Mouse (Mus musculus): ENCODE measurements around the gene Bpifb2. TPM values are rescaled to one million over a fixed set of nuclear protein-coding genes. Genes with fewer than 3 reads are reported as not detected.
A peak's percentile ranks its signal among the peaks of the same experiment; 100 is the strongest.

Gene Bpifb2
- polyA plus RNA-seq, 1 experiment from 2014 or later = not detected

- H3K4me1 ChIP-seq (ENCODE audit: control insufficient read depth, insufficient read depth, low read length) = no peaks in the 10 kb centered on the region
- no peak overlapping the region for H3K4me2 ChIP-seq (ENCODE audit: low read depth, low read length)
- no peak overlapping the region for H3K9ac ChIP-seq (ENCODE audit: low read depth, low read length)
- DNase-seq (ENCODE audit: low spot score) (no peak), ATAC-seq (ENCODE audit: low read depth) (no peak)
- H3K4me3 ChIP-seq (ENCODE audit: low read depth, low read length) = no peak overlapping the region
- H3K36me3 ChIP-seq (ENCODE audit: control insufficient read depth, insufficient read depth, low read length) = no peaks in the 10 kb centered on the region
- no peaks in the 10 kb centered on the region for H3K9me3 ChIP-seq (ENCODE audit: control insufficient read depth, low read length)
- 86% methylated on average over 6 of the region's 6 CpGs for WGBS
- no peaks in the 10 kb centered on the region for H3K27me3 ChIP-seq (replicated peaks; ENCODE audit: control insufficient read depth, insufficient read depth, low read length)
- no peak overlapping the region for H3K27ac ChIP-seq (replicated peaks; ENCODE audit: low read depth, low read length)
These were observed 27.9 kb downstream of the Bpifb2 start for GRCm38 (mm10) chr2:153902726-153903125.

- Histone ChIP-seq H3K27me3 (replicated peaks; ENCODE audit: control insufficient read depth, insufficient read depth, low read length) (no peaks in the 10 kb centered on the region), H3K9ac (ENCODE audit: low read depth, low read length) (no peak overlapping the region), H3K4me1 (ENCODE audit: control insufficient read depth, insufficient read depth, low read length) (no peaks in the 10 kb centered on the region), H3K4me2 (ENCODE audit: low read depth, low read length) (no peak overlapping the region), H3K9me3 (ENCODE audit: control insufficient read depth, low read length) (no peaks in the 10 kb centered on the region), H3K36me3 (ENCODE audit: control insufficient read depth, insufficient read depth, low read length) (no peaks in the 10 kb centered on the region), H3K4me3 (ENCODE audit: low read depth, low read length) (no peak overlapping the region), H3K27ac (replicated peaks; ENCODE audit: low read depth, low read length) (no peak overlapping the region)
- 93% methylated on average over 4 of the region's 4 CpGs for WGBS
- no peak for DNase-seq (ENCODE audit: low spot score)
- no peak for ATAC-seq (ENCODE audit: low read depth)
These were observed 31.8 kb downstream of the Bpifb2 start for GRCm38 (mm10) chr2:153906626-153907025.

GRCm38 (mm10) chr2:153914151-153914550, 39.3 kb downstream of the Bpifb2 start:
- DNase-seq (ENCODE audit: low spot score) (peak; percentile 11), ATAC-seq (ENCODE audit: low read depth) (0 out of 2 replicates have a peak, but pooled peaks have one; percentile 33)
- Histone ChIP-seq H3K4me1 (ENCODE audit: control insufficient read depth, insufficient read depth, low read length) (no peaks in the 10 kb centered on the region), H3K27ac (replicated peaks; ENCODE audit: low read depth, low read length) (no peak overlapping the region), H3K36me3 (ENCODE audit: control insufficient read depth, insufficient read depth, low read length) (no peaks in the 10 kb centered on the region), H3K9ac (ENCODE audit: low read depth, low read length) (no peak overlapping the region), H3K27me3 (replicated peaks; ENCODE audit: control insufficient read depth, insufficient read depth, low read length) (no peaks in the 10 kb centered on the region), H3K4me2 (ENCODE audit: low read depth, low read length) (no peak overlapping the region), H3K9me3 (ENCODE audit: control insufficient read depth, low read length) (no peaks in the 10 kb centered on the region), H3K4me3 (ENCODE audit: low read depth, low read length) (no peak overlapping the region)
- 55% methylated on average over 5 of the region's 5 CpGs for WGBS

GRCm38 (mm10) chr2:153917930-153918329, 43.1 kb downstream of the Bpifb2 start, which contains the start of gene Bpifb3:
Gene Bpifb3, plus strand, starts transcription at chr2:153918230.
- no peak within 1 kb of the TSS for H3K4me2 ChIP-seq (ENCODE audit: low read depth, low read length)
- H3K27ac ChIP-seq (replicated peaks; ENCODE audit: low read depth, low read length) = no peak within 1 kb of the TSS
- ATAC-seq (ENCODE audit: low read depth) = no peak
- no peak for DNase-seq (ENCODE audit: low spot score)
- no peak within 1 kb of the TSS for H3K4me3 ChIP-seq (ENCODE audit: low read depth, low read length)
- 43% methylated on average over 7 of the region's 8 CpGs for WGBS
- H3K4me1 ChIP-seq (ENCODE audit: control insufficient read depth, insufficient read depth, low read length) = no peaks in the 10 kb centered on the region
- no peaks in the 10 kb centered on the region for H3K9me3 ChIP-seq (ENCODE audit: control insufficient read depth, low read length)
- no peaks in the 10 kb centered on the region for H3K27me3 ChIP-seq (replicated peaks; ENCODE audit: control insufficient read depth, insufficient read depth, low read length)
- no peak within 1 kb of the TSS for H3K9ac ChIP-seq (ENCODE audit: low read depth, low read length)
- no peaks in the 10 kb centered on the region for H3K36me3 ChIP-seq (ENCODE audit: control insufficient read depth, insufficient read depth, low read length)

- no peaks in the 10 kb centered on the region for H3K36me3 ChIP-seq (ENCODE audit: control insufficient read depth, insufficient read depth, low read length)
- no peak overlapping the region for H3K4me2 ChIP-seq (ENCODE audit: low read depth, low read length)
- no peak overlapping the region for H3K9ac ChIP-seq (ENCODE audit: low read depth, low read length)
- no peaks in the 10 kb centered on the region for H3K4me1 ChIP-seq (ENCODE audit: control insufficient read depth, insufficient read depth, low read length)
- no peaks in the 10 kb centered on the region for H3K27me3 ChIP-seq (replicated peaks; ENCODE audit: control insufficient read depth, insufficient read depth, low read length)
- H3K9me3 ChIP-seq (ENCODE audit: control insufficient read depth, low read length) = no peaks in the 10 kb centered on the region
- WGBS = 87% methylated on average over 6 of the region's 6 CpGs
- no peak overlapping the region for H3K27ac ChIP-seq (replicated peaks; ENCODE audit: low read depth, low read length)
- no peak overlapping the region for H3K4me3 ChIP-seq (ENCODE audit: low read depth, low read length)
- no peak for DNase-seq (ENCODE audit: low spot score)
- ATAC-seq (ENCODE audit: low read depth) = no peak
These were observed 46.4 kb downstream of the Bpifb2 start for GRCm38 (mm10) chr2:153921246-153921645.

- H3K27ac ChIP-seq (replicated peaks; ENCODE audit: low read depth, low read length) = no peak overlapping the region
- no peak overlapping the region for H3K4me3 ChIP-seq (ENCODE audit: low read depth, low read length)
- H3K4me1 ChIP-seq (ENCODE audit: control insufficient read depth, insufficient read depth, low read length) = no peaks in the 10 kb centered on the region
- no peaks in the 10 kb centered on the region for H3K36me3 ChIP-seq (ENCODE audit: control insufficient read depth, insufficient read depth, low read length)
- WGBS = 47% methylated on average over 3 of the region's 3 CpGs
- H3K9me3 ChIP-seq (ENCODE audit: control insufficient read depth, low read length) = no peaks in the 10 kb centered on the region
- H3K4me2 ChIP-seq (ENCODE audit: low read depth, low read length) = no peak overlapping the region
- DNase-seq (ENCODE audit: low spot score) = peak; percentile 10
- H3K9ac ChIP-seq (ENCODE audit: low read depth, low read length) = no peak overlapping the region
- H3K27me3 ChIP-seq (replicated peaks; ENCODE audit: control insufficient read depth, insufficient read depth, low read length) = no peaks in the 10 kb centered on the region
- no peak for ATAC-seq (ENCODE audit: low read depth)
These were observed 55.1 kb downstream of the Bpifb2 start for GRCm38 (mm10) chr2:153929871-153930413.

- H3K9me3 ChIP-seq (ENCODE audit: control insufficient read depth, low read length) = no peaks in the 10 kb centered on the region
- H3K4me1 ChIP-seq (ENCODE audit: control insufficient read depth, insufficient read depth, low read length) = no peaks in the 10 kb centered on the region
- no peak for ATAC-seq (ENCODE audit: low read depth)
- H3K4me3 ChIP-seq (ENCODE audit: low read depth, low read length) = no peak overlapping the region
- H3K4me2 ChIP-seq (ENCODE audit: low read depth, low read length) = no peak overlapping the region
- no peak for DNase-seq (ENCODE audit: low spot score)
- no peaks in the 10 kb centered on the region for H3K27me3 ChIP-seq (replicated peaks; ENCODE audit: control insufficient read depth, insufficient read depth, low read length)
- WGBS = 82% methylated on average over 6 of the region's 6 CpGs
- no peak overlapping the region for H3K9ac ChIP-seq (ENCODE audit: low read depth, low read length)
- H3K36me3 ChIP-seq (ENCODE audit: control insufficient read depth, insufficient read depth, low read length) = no peaks in the 10 kb centered on the region
- no peak overlapping the region for H3K27ac ChIP-seq (replicated peaks; ENCODE audit: low read depth, low read length)
These were observed 56.3 kb downstream of the Bpifb2 start for GRCm38 (mm10) chr2:153931125-153931524.

- H3K27me3 ChIP-seq (replicated peaks; ENCODE audit: control insufficient read depth, insufficient read depth, low read length) = no peaks in the 10 kb centered on the region
- no peaks in the 10 kb centered on the region for H3K9me3 ChIP-seq (ENCODE audit: control insufficient read depth, low read length)
- no peaks in the 10 kb centered on the region for H3K4me1 ChIP-seq (ENCODE audit: control insufficient read depth, insufficient read depth, low read length)
- no peak overlapping the region for H3K27ac ChIP-seq (replicated peaks; ENCODE audit: low read depth, low read length)
- H3K4me2 ChIP-seq (ENCODE audit: low read depth, low read length) = no peak overlapping the region
- WGBS = 61% methylated on average over 6 of the region's 6 CpGs
- H3K9ac ChIP-seq (ENCODE audit: low read depth, low read length) = no peak overlapping the region
- ATAC-seq (ENCODE audit: low read depth) (no peak), DNase-seq (ENCODE audit: low spot score) (no peak)
- H3K4me3 ChIP-seq (ENCODE audit: low read depth, low read length) = no peak overlapping the region
- H3K36me3 ChIP-seq (ENCODE audit: control insufficient read depth, insufficient read depth, low read length) = no peaks in the 10 kb centered on the region
These were observed 58.5 kb downstream of the Bpifb2 start for GRCm38 (mm10) chr2:153933311-153933710.

- Histone ChIP-seq H3K4me2 (ENCODE audit: low read depth, low read length) (no peak overlapping the region), H3K27ac (replicated peaks; ENCODE audit: low read depth, low read length) (no peak overlapping the region), H3K36me3 (ENCODE audit: control insufficient read depth, insufficient read depth, low read length) (no peaks in the 10 kb centered on the region), H3K9me3 (ENCODE audit: control insufficient read depth, low read length) (no peaks in the 10 kb centered on the region), H3K4me3 (ENCODE audit: low read depth, low read length) (no peak overlapping the region), H3K9ac (ENCODE audit: low read depth, low read length) (no peak overlapping the region), H3K27me3 (replicated peaks; ENCODE audit: control insufficient read depth, insufficient read depth, low read length) (no peaks in the 10 kb centered on the region), H3K4me1 (ENCODE audit: control insufficient read depth, insufficient read depth, low read length) (no peaks in the 10 kb centered on the region)
- DNase-seq (ENCODE audit: low spot score) (no peak), ATAC-seq (ENCODE audit: low read depth) (no peak)
- 86% methylated on average over 6 of the region's 6 CpGs for WGBS
These were observed 60.5 kb downstream of the Bpifb2 start for GRCm38 (mm10) chr2:153935348-153935747.

Measured in embryonic facial prominence, embryonic 14.5 days (tissue).